Mouse (Mus musculus) E14TG2a.4 (cell line): ENCODE results near the gene Pif1.

Source experiments
- CTCF ChIP-seq: conservative IDR thresholded peaks from 2 replicates; pipeline ENCODE4 v1.5.1; 2014; ENCODE audit warnings: low read length
- NANOG ChIP-seq: IDR thresholded peaks from 2 replicates; pipeline ENCODE4 v1.6.1; 2014; ENCODE audit warnings: borderline replicate concordance, low read length, mixed read lengths

DNA sequence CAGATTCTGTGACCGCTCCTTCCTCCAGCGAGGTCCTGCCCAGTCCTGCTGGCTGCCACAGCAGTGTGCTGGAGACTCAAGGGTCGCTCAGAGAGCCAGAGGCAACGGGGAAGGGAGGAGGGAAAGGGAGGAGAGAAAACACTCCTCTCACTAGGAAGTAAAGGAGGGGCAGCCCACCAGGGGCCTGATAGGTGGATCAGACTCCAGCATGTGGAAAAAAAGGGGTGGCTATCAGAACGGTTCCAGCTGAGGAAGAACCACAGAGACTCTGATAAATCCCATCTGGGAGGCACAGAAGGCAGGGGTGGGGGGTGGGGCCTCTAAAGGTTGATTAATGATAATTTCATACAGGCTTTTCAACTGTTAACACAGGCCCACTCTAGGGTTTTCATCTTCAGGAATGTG is 32.0 kb upstream of the Pif1 start:
- no peak for TF ChIP-seq CTCF
- TF ChIP-seq NANOG: no peak
